Mouse (Mus musculus) testis, adult 10 weeks (tissue): ENCODE results near the gene Il17re. TPM values are rescaled to one million over a fixed set of nuclear protein-coding genes. Genes with fewer than 3 reads are reported as not detected.

Source experiments
- polyA plus RNA-seq: library from polyadenylated mRNA; stranded (reverse); fragments of 350-450 nt; fragmentation: Illumina TruSeq; extraction: RNeasy Lipid Tissue Mini Kit (QIAGEN cat#74804); gene quantifications from one replicate; pipeline ENCODE4 v1.2.3, GENCODE M21; 2014; ENCODE audit warnings: low read depth, low replicate concordance

The Il17re gene
- polyA plus RNA-seq: 1.8 TPM

DNA sequence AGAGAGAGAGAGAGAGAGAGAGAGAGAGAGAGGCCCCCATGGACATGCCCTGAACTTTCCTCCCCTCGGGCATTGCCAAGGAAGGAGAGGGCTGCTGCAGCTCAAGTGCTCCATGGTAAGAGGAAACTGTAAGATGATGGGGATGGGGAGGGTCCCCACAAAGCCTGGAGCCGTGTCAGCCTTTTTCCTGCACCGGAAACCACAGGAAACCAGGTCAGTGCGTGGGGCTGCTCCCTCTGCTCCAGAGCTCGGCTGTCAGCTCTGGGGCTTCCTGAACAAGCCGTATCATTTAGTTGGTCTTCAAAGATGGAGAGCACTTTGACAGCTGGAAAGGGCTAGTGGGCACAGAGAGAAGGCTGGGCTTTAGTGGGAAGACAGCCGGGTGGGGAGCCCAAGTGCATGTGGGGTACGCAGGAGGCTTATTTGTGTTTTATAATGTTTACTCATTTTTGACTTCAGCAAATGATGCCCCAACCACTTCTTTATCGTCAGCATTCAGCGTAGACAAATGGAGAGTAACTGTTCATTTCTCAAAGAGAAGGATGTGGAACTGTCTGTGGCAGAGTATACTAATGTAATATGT, at the start of gene Il17re:
Il17re (plus strand) TSS at position 533 of the 583 bp plus-strand sequence.

DNA sequence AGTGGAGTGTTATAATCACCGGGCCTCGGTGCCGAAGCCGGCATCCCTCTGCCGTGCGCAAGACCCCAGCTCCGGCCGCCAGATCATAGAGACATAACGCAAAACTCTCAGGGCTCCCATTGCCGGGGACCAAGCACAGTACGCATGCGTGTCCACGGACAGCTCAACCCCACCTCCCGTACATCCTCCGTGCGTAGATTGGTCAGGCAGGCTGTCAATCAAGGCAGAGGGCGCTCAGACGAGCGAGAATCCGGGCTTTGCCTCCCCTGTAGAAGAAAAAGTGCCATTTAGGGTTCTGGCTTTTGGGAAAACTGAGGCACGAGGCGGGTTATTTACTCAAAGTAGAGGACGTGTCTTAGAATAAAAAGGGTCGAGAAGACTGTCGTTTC, 39.1 kb upstream of the Il17re start, which contains the start of gene Rpusd3:
Rpusd3 (minus strand) TSS at position 142 of the 389 bp plus-strand sequence.

DNA sequence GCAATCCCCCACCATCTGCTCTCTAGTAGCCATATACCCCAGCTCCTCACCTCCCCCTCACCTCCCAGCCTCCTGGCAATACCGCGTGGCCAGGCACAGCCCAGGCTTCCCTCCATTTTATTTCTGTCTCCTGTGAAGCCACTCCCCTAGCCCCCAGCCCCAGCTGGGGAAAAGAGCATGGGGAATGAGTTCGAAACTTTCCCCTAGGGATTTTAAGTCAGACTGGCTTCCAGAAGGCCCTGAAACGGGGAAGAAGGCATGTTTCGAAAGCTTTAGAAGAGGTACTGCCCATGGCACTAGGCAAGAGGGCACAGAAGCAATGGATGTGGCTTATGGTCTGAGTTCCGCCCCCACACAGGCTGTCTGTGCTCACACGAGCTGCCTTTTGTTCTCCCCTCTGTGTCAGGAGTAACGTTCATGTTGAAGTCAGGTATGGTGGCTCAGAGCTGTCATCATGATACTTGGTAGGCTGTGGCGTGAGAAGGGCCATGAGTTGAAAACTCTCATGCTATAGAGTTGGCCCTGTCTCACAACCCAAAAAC, 22.5 kb upstream of the Il17re start, which contains the start of gene Cidec:
Cidec (minus strand) TSS at position 97 of the 542 bp plus-strand sequence.

DNA sequence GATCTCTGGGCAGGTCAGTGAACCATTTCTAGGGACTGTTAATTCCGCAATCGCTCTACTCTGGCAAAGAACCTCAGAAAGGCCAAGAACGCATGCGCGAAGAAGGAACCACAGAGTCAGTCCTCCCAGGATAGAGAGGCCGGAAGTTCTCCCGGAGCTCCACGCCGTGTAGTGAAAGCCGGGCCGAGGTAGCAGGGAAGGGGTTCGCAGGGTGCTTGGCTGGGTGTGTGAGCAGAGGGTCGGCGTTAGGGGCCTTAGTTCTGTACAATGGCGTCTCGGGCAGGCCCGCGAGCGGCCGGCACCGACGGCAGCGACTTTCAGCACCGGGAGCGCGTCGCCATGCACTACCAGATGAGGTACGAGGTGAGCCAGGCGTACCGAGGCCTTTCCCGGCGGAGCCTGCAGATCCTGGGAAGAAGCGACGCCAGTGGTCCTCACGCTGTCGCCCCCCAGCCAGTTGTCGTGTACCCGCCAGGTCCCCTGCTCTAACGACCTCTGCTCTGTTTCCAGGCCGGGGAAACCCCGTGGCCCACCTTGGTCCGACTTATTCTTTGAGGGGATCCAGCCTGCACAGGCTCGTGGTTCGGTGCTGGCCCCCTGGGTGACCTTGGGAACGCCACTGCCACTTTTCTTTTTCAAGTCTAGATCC, 15.7 kb upstream of the Il17re start, which contains the start of gene Jagn1:
Jagn1 (plus strand) TSS at position 128 of the 649 bp plus-strand sequence.

DNA sequence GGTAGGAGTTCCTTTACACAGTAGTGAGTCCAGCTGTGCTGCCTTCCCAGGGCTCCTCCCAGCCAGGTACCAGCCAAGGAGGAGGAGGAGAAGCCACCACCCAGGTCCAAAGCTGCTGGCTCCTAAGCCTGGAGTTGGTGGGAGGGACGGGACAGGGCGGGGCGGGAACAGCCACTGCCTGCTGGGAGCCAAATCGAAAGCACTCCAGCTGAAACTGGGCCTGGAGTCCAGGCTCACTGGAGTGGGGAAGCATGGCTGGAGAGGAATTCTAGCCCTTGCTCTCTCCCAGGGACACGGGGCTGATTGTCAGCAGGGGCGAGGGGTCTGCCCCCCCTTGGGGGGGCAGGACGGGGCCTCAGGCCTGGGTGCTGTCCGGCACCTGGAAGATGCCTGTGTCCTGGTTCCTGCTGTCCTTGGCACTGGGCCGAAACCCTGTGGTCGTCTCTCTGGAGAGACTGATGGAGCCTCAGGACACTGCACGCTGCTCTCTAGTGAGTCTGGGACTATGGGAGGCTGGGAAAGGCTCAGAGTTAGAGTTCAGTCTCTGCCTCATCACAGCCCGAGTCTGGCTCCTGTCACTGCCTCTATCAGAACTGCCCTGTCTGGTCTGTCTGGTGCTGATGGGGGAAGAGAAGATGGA, 13.1 kb downstream of the Il17re start, which contains the start of gene Il17rc:
Il17rc (plus strand) TSS at position 131 of the 640 bp plus-strand sequence.

DNA sequence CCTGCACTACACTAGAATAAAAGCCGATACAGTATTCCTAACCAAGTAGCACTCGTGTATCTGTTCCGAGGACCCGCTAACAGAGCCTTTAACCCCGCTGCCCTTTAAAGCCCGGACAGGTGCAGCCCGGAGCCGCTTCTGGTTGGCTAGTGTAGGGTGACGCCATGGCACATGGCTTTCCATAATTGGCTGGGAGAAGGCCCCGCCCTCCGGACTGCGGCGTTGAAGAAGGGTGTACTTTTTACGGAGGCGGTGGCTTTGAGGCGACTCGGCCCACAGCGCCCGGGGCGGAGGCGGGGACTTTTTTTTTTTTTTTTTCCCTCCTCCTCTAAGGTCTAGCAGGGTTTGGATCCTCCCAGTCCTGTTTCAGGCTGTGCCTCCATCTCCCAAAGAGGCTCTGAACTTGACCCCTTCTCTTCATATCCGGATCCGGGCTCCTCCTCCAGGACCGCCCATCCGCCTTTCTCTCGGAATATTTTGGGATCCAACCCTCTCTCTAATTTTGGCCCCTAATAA, 24.9 kb downstream of the Il17re start, which contains the start of gene Creld1:
Creld1 (plus strand) TSS at position 198 of the 516 bp plus-strand sequence.

DNA sequence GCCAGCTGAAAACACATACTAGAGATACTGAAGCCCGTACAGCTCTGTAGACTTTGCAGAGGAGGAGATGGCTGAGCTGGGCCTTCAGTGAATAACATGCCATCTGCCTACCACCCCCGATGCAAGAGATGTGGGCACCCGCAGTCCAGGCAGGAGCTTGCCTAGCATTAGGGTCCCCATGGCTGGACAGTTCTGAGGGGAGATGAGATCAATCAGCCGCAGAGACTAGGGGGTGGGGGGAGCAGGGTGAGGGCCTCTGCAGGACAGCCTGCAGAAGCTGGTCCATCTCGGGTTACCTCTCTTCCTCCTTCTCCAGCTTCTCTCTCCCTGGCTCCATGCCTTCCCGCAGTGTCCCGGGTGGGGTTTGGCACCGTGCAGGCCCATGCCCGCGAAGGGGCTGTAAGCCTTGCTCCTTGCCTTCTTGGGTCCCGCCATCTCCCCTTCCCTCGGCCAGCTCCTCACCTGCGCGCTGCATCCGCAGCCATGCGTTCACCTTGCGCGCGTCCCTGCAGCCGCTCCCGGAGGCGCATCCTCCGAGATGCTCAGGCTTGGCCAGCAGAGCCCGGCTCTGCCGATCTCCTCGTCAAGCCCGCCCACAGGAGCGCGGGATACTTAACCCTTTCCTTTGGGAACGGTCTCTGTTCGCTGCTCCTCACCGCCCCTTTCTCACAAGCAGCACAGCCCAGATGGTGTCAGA, 43.3 kb downstream of the Il17re start, which contains the start of gene Prrt3:
Prrt3 (minus strand) TSS at position 544 of the 697 bp plus-strand sequence.

Other genes starting within 250 kb of the Il17re start
- 15.5 TPM for gene Mtmr14, start 220.6 kb upstream of the Il17re start, polyA plus RNA-seq
- gene Cpne9, start 176.2 kb upstream of the Il17re start, polyA plus RNA-seq: not detected
- gene Brpf1, start 151.3 kb upstream of the Il17re start, polyA plus RNA-seq: 3.9 TPM
- 3.3 TPM for gene Ogg1, start 131.5 kb upstream of the Il17re start, polyA plus RNA-seq
- 1.4 TPM for gene Camk1, start 114.5 kb upstream of the Il17re start, polyA plus RNA-seq
- gene Tada3, start 80.6 kb upstream of the Il17re start, polyA plus RNA-seq: 2.1 TPM
- gene Arpc4, start 80.4 kb upstream of the Il17re start, polyA plus RNA-seq: 32.3 TPM
- 10.6 TPM for gene Ttll3, start 69.2 kb upstream of the Il17re start, polyA plus RNA-seq
- gene Rpusd3, start 39.1 kb upstream of the Il17re start, polyA plus RNA-seq: 0.28 TPM
- gene Cidec, start 22.7 kb upstream of the Il17re start, polyA plus RNA-seq: 0.11 TPM
- 25.8 TPM for gene Jagn1, start 15.9 kb upstream of the Il17re start, polyA plus RNA-seq
- gene Il17rc, start 12.9 kb downstream of the Il17re start, polyA plus RNA-seq: not detected
- 0.45 TPM for gene Creld1, start 24.8 kb downstream of the Il17re start, polyA plus RNA-seq
- gene Prrt3, start 43.4 kb downstream of the Il17re start, polyA plus RNA-seq: not detected
- gene Emc3, start 73.2 kb downstream of the Il17re start, polyA plus RNA-seq: 58.5 TPM
- gene Fancd2, start 73.2 kb downstream of the Il17re start, polyA plus RNA-seq: 26.5 TPM
- 83.9 TPM for gene Fancd2os, start 142.2 kb downstream of the Il17re start, polyA plus RNA-seq
- gene Brk1, start 146.3 kb downstream of the Il17re start, polyA plus RNA-seq: 27.3 TPM
- 72.8 TPM for gene Vhl, start 165.5 kb downstream of the Il17re start, polyA plus RNA-seq
- 0.49 TPM for gene Irak2, start 180.0 kb downstream of the Il17re start, polyA plus RNA-seq
- 15.9 TPM for gene Tatdn2, start 238.6 kb downstream of the Il17re start, polyA plus RNA-seq